Mouse (Mus musculus) urinary bladder, adult 2 months (tissue): ENCODE data around the gene Tmem268. TPM values are rescaled to one million over a fixed set of nuclear protein-coding genes. Genes with fewer than 3 reads are reported as not detected.

ENCODE experiments used
- DNase-seq: peaks from one replicate; pipeline ENCODE4 v3.0.0; 2022; ENCODE audit warnings: low spot score
- polyA plus RNA-seq: library from polyadenylated mRNA; depleted of rRNA; stranded (reverse); fragments of >200 nt; gene quantifications from 2 replicates; pipeline ENCODE4 v1.2.3, GENCODE M21; 2012; rRNA removed

Tmem268 gene
- polyA plus RNA-seq: 9.2 and 9.9 TPM in 2 replicates

DNA sequence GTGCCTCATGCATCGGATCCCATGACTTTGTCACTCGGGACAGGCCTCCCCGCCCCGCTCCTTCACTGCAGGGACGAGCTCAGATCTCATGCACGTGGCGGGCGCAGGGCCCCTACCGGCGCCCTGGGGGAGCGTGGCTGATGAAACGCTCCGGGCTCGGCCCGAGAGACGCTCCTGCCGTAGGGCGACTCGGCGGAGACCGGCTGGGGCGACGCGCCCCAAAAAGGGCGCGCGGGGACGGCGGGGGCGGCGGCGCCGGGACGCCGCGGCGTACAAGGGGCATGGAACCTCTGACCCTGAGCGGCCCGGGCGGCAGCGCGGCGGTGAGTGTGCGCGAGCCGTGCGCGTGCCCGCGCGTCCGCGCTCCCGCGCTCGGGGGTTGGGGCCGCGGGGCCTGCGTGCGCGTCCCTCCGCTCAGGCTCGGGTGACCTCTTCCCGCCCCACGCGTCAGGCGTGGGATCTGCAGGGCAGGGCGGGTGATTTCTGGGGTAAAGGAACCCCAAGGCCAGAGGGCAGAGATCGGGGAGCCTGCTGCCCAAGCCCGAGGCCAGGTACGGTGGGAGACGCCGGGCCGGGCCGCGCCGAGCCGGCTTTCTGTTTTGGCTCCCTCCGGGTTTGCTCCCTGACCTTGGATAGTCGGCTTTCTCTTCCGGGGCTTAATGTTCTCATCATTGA is at the start of gene Tmem268:
TSS of gene Tmem268 (plus strand) at position 375 of the 675 bp plus-strand sequence.
- DNase-seq: peak; percentile 76

- no peak for DNase-seq
These were observed 45.7 kb upstream of the Tmem268 start for GRCm38 (mm10) chr4:63512921-63513320.

- no peak for DNase-seq
These were observed 44.1 kb upstream of the Tmem268 start for GRCm38 (mm10) chr4:63514454-63514984.

DNA sequence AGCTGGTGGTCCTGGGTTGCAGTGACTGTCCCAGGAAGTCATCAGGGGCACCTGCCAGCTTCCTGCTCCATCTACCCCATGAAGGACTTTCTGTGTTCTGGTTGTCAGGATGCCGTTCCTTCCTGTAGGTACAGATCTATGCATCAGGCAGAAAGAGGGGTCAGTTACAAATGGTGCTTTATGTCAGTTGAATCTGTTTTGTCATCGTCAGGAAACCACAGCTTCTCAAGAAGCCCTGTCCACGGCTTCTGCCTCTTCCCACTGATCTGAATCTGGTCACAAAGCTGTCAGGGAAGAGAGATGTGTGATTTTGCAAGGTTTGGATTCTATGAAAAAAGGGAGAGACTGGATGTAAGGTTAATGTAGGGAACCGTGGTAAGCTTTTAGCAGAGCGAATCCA is 43.6 kb upstream of the Tmem268 start:
- no peak for DNase-seq

- DNase-seq: no peak
These were observed 36.7 kb upstream of the Tmem268 start for GRCm38 (mm10) chr4:63521813-63522419.

- DNase-seq: no peak
These were observed 33.1 kb upstream of the Tmem268 start for GRCm38 (mm10) chr4:63525514-63525913.

DNA sequence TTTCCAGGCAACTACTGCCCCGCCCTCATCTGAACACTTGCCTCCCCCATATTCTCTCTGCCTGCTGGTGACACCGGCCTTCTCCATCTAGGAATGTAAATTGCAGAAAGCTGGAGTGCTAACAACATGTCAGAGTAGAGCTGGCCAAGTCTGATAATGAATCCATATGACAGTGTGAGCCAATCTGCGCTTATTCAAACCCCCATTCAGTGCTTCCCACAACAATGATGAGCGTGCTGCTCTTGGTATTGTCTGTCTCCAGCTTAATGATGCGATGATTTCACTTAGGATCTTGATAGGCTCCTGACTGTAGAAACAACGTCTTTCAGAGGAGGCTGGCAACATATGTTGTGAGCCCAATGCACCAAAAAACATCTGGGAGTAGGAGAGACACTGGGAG is 29.6 kb upstream of the Tmem268 start:
- DNase-seq: no peak

GRCm38 (mm10) chr4:63530409-63530808 is 28.2 kb upstream of the Tmem268 start:
- DNase-seq: no peak

GRCm38 (mm10) chr4:63537602-63538001 is 21.0 kb upstream of the Tmem268 start:
- no peak for DNase-seq

GRCm38 (mm10) chr4:63542209-63542608 is 16.4 kb upstream of the Tmem268 start:
- no peak for DNase-seq

GRCm38 (mm10) chr4:63543746-63544493 is 14.7 kb upstream of the Tmem268 start:
- no peak for DNase-seq

DNA sequence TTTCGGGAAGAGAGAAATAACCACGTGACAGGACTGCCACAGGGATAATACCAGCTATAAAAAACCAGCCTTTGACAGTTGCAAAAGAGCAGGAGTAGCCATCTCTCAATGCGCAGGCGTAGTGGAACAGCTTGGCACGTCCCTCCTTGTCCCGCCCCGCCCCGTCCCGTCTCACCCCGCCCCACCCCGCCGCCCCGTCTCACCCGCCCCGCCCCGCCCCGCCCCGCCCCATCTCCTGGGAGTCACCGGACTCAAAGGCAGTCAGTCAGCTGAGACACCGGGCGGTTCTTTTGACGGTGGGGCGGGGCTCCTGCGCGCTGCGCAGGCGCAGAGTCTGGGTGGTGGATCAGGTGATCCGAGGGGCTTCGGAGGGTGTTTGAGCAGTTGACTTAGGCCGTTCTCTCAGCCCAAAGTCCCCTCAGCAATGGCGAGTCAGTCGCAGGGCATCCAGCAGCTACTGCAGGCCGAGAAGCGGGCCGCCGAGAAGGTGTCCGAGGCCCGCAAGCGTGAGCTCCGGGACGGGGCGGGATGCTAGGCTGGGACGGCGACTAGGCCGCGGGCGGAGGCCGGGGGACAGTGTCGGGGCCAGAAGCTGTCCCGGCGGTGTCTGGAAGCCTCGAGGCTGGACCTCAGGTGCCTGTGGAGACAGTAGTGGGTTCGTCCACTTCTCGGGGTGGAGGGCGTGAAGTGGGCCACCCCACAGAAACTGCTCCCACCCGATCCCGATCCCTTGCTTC is 13.9 kb upstream of the Tmem268 start, which contains the start of gene Atp6v1g1:
TSS of gene Atp6v1g1 (plus strand) at position 279 of the 737 bp plus-strand sequence.
- DNase-seq: peak; percentile 86

DNA sequence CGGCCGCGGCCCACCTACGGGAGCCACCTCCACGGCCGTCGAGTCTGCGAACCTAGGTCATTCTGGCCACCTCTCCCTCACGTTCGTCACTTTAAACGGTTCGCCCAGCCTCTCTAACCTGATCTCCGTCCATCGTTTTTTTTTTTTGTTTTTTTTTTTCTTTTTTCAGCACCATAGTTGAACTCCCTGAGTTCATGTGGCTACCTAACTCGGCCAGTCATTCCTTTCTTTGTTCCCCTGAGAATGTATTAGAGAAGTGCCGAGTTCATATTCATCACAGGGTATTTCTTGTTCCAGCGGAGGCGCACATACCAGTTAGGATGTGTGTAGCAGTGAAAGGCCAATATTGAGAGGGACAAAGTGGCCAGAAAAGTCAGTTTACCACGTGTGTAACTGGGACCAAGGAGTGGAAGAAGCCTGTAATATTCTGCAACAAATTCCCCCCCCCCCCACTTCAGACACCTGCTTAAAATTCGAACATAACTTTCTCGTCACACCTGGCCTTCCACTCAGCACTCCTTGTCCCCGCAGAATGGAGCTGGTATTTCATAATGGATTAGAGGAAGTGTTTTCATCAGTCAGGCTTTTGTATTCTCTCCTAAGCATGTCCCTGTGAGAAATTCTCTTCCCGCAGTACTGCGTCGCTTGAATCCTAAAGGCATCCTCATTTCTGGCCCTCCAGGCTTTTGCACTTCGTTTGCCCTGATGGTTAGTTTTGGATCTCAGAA is 13.2 kb upstream of the Tmem268 start:
- no peak for DNase-seq

DNA sequence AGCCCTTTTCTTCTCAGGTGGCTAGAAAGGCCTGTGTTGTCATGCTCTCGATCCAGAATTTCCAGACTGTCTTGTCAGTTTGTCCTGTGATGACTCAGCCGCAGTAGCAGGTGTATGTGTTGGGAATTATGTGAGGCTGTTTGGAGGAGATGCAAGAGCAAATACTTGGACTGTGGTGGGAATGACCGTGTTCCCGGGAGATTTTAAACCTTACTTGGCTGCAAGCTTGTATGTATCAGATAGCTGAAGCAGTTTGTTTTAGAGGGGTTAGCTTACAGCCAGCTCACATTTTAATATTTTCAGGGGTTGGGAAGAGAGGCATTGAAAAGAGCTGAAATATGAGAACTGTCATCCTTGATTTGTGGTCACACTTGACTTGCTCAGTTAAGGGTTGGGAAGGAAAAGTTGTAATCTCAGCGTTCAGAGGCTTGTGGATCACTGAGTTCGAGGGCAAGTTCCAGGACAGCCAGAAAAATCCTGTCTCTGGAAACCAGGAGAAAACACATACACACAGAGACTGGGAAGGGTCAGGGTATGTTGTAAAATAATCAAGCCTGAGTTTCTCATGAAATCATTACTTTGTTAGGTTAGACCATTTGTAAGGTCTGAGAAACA is 12.0 kb upstream of the Tmem268 start:
- no peak for DNase-seq

GRCm38 (mm10) chr4:63547799-63548198 is 10.8 kb upstream of the Tmem268 start:
- no peak for DNase-seq

GRCm38 (mm10) chr4:63548491-63548890 is 10.1 kb upstream of the Tmem268 start:
- DNase-seq: no peak

DNA sequence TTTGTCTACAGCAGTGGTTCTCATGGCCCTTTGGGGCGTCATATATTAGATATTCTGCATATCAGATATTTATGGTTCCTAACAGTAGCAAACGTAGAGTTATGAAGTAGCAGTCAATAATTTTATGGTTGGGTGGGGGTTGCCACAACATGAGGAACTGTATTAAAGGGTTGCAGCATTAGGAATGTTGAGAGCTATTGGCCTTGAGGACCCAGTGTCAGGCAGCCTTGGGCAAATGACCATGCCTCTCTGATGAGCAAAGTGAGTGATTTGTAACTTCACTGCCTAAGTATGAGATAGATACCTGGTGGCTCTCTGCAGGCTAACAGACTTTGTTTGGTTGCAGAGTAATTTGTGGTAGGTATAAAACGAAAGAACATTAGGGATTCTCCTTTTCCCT is 7.7 kb upstream of the Tmem268 start:
- no peak for DNase-seq

- DNase-seq: no peak
These were observed 5.7 kb upstream of the Tmem268 start for GRCm38 (mm10) chr4:63552865-63553264.

DNA sequence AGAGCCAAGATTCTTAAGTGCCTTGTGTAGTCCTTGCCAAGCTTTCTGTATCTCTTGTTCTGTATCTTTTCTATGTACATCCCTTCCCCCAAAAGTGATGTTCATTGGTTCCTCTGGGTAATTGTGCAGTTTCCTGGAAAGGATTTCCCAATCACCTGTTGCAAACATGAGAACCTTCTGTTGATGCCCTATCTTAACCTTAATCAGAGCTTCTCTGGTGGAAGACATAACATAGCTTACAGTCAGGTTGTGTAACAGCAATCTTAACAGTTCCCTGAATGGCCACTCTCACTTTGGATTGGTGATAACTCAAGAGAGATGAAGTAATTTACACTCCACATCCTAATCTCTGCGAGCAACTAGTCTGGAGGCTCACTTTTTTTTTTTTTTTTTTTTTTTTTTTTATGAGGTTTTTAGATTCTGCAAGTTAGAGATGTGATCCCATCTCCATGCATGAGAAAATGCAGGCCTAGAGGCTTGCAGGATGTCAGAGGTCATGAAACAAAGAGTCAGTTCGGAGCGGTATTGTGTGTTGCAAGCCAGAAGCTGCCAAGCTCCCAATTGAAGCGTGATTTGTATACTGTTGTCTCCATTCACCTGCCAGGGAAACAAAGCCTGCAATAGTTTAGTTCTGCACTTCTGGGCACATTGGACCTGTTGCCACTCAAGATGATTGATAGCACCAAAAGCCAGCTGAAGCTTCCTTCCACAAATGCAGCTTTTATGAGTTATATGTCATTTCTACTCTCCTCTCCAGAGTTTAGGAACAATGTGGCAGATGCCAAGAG is 4.6 kb upstream of the Tmem268 start:
- no peak for DNase-seq

DNA sequence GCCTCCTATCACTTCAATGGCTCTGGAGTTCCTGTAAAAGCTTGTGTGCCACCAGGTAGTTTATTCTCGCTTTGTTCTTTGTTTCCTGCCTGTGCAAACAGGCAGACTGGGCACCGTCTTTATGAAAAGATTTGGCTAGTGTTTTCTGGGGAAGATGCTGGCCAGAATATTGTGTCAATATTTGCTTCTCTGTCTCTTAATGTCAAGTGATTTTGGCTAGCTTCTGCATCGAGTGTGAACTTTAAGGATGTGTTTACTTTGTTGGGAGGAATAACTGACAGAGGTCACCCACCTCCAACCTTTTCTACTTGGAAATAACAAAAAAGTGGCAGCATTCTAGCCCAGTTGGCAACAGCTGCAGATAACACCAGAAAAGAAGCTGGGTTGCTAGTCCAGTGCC is 4.0 kb upstream of the Tmem268 start:
- DNase-seq: no peak
